Mouse (Mus musculus) heart, embryonic 15.5 days (tissue): Measurements from ENCODE around the gene Ugt1a5. TPM values are rescaled to one million over a fixed set of nuclear protein-coding genes. Genes with fewer than 3 reads are reported as not detected.

Source experiments
- ATAC-seq: fragments of 200-750 bp; cut with Nextera tagmentation; replicated peaks from 2 replicates; pipeline ENCODE4 v1.8.0; 2017; ENCODE audit warnings: low read depth, moderate TSS enrichment; ENCODE audit not compliant: insufficient number of reproducible peaks, insufficient read depth, low FRiP score
- H3K27ac ChIP-seq: fragments of 300-500 bp; sonication (generic); 2 replicates; pipeline ENCODE4 v1.5.1; 2015; ENCODE audit warnings: mild to moderate bottlenecking, inconsistent platforms
- H3K27me3 ChIP-seq: fragments of 300-500 bp; sonication (generic); 2 replicates; pipeline ENCODE4 v1.6.1; 2015; ENCODE audit warnings: inconsistent platforms
- H3K36me3 ChIP-seq: fragments of 300-500 bp; sonication (generic); 2 replicates; pipeline ENCODE4 v1.6.1; 2015; ENCODE audit warnings: mild to moderate bottlenecking, inconsistent platforms
- H3K4me1 ChIP-seq: fragments of 300-500 bp; sonication (generic); replicated peaks from 2 replicates; pipeline ENCODE4 v1.6.1; 2015; ENCODE audit warnings: inconsistent platforms
- H3K4me2 ChIP-seq: fragments of 300-500 bp; sonication (generic); 2 replicates; pipeline ENCODE4 v1.6.1; 2015; ENCODE audit warnings: inconsistent platforms, mild to moderate bottlenecking, moderate library complexity
- H3K4me3 ChIP-seq: fragments of 300-500 bp; sonication (generic); 2 replicates; pipeline ENCODE4 v1.5.1; 2015; ENCODE audit warnings: mild to moderate bottlenecking, inconsistent platforms
- H3K9ac ChIP-seq: fragments of 300-500 bp; sonication (generic); 2 replicates; pipeline ENCODE4 v1.6.1; 2015; ENCODE audit warnings: mild to moderate bottlenecking, inconsistent platforms
- H3K9me3 ChIP-seq: fragments of 300-500 bp; sonication (generic); replicated peaks from 2 replicates; pipeline ENCODE4 v1.6.1; 2016; ENCODE audit warnings: inconsistent platforms
- WGBS: fragments of 180-500 bp; shearing (Covaris S2); methylation state at CpG from one replicate; pipeline ENCODE4 v1.1.7; 2015; ENCODE audit warnings: mixed read lengths; 5-methylcytosine and 5-hydroxymethylcytosine counted together
- polyA plus RNA-seq: library from polyadenylated mRNA; unstranded; fragments of >200 nt; fragmentation: Nextera tagmentation; extraction: Ambion mirVana; gene quantifications from 2 replicates; pipeline ENCODE4 v1.2.1, GENCODE M21; 2015

Gene Ugt1a5
- polyA plus RNA-seq, 1 experiment from 2014 or later: not detected

DNA sequence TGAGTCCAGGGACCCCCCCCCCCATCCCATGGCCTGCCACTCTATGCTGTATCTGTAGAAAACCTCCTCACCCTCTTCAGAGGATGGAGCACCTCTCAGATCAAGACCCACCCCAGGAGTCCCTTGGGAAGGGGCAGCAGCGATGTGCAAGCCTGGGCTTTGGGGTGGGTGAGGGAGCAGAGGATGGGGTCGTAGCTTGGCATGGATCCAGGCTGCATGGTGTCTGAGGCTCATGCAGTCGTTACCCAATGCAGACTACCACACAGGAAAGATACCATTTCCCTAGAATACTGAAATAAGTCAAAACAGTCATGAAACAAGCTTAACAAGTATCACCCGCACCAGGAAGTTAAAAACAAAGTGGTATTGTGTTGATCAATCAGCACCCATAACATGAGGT is 82.8 kb downstream of the Ugt1a5 start:
- H3K4me1 ChIP-seq: no peaks in the 10 kb centered on the region
- no peak overlapping the region for H3K4me2 ChIP-seq
- H3K27me3 ChIP-seq: no peaks in the 10 kb centered on the region
- 56% methylated on average over 4 of the region's 4 CpGs for WGBS
- no peak overlapping the region for H3K4me3 ChIP-seq
- ATAC-seq: no peak
- no peak overlapping the region for H3K27ac ChIP-seq
- no peak overlapping the region for H3K9ac ChIP-seq
- H3K9me3 ChIP-seq: peaks cover 48% of the 10 kb centered on the region
- H3K36me3 ChIP-seq: no peaks in the 10 kb centered on the region

DNA sequence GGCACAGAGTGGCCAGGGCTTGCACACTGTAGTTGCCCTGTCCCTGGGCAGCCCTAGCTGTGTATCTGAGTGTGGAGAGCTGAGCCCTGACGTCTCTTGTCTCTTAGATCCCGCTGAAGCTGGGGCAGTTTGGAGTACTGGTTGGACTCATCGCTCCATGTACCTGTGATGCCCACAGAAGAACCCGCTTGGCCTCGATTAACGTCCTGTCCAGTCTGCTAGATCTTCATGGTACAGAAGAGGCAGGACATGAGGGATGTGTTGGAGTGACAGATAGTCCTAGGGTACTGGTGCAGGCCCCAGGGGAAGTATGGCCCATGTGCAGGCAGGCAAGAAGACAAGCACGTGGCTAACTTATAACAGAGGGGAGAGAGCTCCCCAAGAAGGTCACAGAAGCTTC is 83.8 kb downstream of the Ugt1a5 start:
- Histone ChIP-seq H3K4me1 (no peaks in the 10 kb centered on the region), H3K27ac (no peak overlapping the region), H3K4me3 (no peak overlapping the region), H3K9me3 (peaks cover 42% of the 10 kb centered on the region), H3K9ac (no peak overlapping the region), H3K36me3 (no peaks in the 10 kb centered on the region), H3K27me3 (no peaks in the 10 kb centered on the region), H3K4me2 (no peak overlapping the region)
- ATAC-seq: peak; percentile 0; the same call in 1 of the 2 replicates
- WGBS: 72% methylated on average over 7 of the region's 7 CpGs

GRCm38 (mm10) chr1:88250023-88250422 is 84.2 kb downstream of the Ugt1a5 start:
- no peak for ATAC-seq
- Histone ChIP-seq H3K4me2 (no peak overlapping the region), H3K4me1 (no peaks in the 10 kb centered on the region)

GRCm38 (mm10) chr1:88253106-88253505 is 87.3 kb downstream of the Ugt1a5 start:
- no peaks in the 10 kb centered on the region for H3K36me3 ChIP-seq
- WGBS: 66% methylated on average over 8 of the region's 8 CpGs
- ATAC-seq: no peak
- H3K27me3 ChIP-seq: no peaks in the 10 kb centered on the region
- no peaks in the 10 kb centered on the region for H3K4me1 ChIP-seq
- no peak overlapping the region for H3K9ac ChIP-seq
- H3K4me3 ChIP-seq: no peak overlapping the region
- no peak overlapping the region for H3K4me2 ChIP-seq
- H3K9me3 ChIP-seq: peaks cover 33% of the 10 kb centered on the region
- no peak overlapping the region for H3K27ac ChIP-seq

More at GRCm38 (mm10) chr1:88250023-88250422, 84.2 kb downstream of the Ugt1a5 start:
- 73% methylated on average over 5 of the region's 5 CpGs for WGBS
- Histone ChIP-seq H3K27me3 (no peaks in the 10 kb centered on the region), H3K9ac (no peak overlapping the region), H3K36me3 (no peaks in the 10 kb centered on the region), H3K4me3 (no peak overlapping the region), H3K9me3 (peaks cover 38% of the 10 kb centered on the region), H3K27ac (no peak overlapping the region)

GRCm38 (mm10) chr1:88253540-88253939 is 87.7 kb downstream of the Ugt1a5 start:
- Histone ChIP-seq H3K4me1 (no peaks in the 10 kb centered on the region), H3K9ac (no peak overlapping the region), H3K9me3 (peaks cover 33% of the 10 kb centered on the region), H3K36me3 (no peaks in the 10 kb centered on the region), H3K4me3 (no peak overlapping the region), H3K27me3 (no peaks in the 10 kb centered on the region), H3K27ac (no peak overlapping the region), H3K4me2 (no peak overlapping the region)
- ATAC-seq: no peak
- WGBS: 64% methylated on average over 6 of the region's 6 CpGs

DNA sequence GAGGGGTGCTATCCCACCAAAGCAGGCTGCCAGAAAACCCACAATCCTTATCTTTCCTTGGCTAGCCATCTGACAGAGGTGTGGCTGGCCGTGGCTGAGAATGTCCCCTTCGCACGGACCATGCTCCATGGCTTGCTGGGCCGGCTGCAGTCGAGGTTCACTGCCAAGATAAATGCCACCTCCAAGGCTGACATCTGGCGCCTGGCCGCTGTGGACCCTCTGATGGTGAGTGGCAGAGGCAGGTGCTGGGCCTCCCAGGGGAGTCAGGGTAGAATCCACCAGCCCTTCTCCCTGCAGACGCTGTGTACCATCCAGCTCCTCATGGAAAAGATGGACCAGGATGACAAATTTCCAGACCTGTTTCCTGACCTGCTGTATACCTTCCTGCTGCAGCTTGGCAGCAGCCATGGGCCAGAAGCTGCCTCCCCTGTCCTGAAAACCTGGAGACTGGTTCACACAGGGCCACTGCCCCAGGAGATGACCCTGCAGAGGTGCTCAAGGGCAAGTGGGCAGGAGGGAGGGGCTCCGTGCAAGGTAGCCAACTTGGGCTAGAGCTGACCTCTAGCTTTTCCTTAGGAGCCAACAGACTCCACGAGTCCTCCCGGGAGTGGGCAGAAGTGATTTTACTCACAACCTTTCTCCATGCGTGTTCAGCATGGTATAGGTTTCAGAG is 89.1 kb downstream of the Ugt1a5 start:
- WGBS: 80% methylated on average over 12 of the region's 12 CpGs
- no peak overlapping the region for H3K4me3 ChIP-seq
- H3K36me3 ChIP-seq: no peaks in the 10 kb centered on the region
- H3K27ac ChIP-seq: no peak overlapping the region
- peaks cover 10% of the 10 kb centered on the region for H3K4me1 ChIP-seq
- H3K27me3 ChIP-seq: no peaks in the 10 kb centered on the region
- ATAC-seq: no peak
- H3K4me2 ChIP-seq: no peak overlapping the region
- H3K9ac ChIP-seq: no peak overlapping the region
- peaks cover 22% of the 10 kb centered on the region for H3K9me3 ChIP-seq

DNA sequence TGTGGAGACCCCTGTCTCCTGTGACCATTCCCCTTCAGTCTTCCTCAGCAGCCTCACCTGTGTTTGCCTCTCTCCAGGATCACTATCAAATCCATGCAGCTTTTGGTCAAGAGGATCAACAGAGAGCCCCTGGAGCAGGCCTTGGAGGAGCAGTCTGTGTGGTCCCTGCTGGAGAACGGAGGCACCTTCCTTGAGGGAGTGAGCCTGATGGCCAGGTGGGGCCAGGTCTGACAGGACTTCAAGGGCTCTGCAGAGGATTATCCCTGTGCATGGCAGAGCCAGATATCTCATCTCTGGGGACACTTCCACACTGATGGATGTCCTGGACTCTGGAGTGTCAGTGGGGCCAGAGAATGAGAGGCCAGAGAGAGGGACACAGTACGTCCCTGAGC is 89.7 kb downstream of the Ugt1a5 start:
- Histone ChIP-seq H3K4me2 (no peak overlapping the region), H3K9me3 (peaks cover 16% of the 10 kb centered on the region), H3K27me3 (no peaks in the 10 kb centered on the region), H3K36me3 (no peaks in the 10 kb centered on the region), H3K4me3 (no peak overlapping the region), H3K4me1 (peaks cover 14% of the 10 kb centered on the region), H3K9ac (no peak overlapping the region), H3K27ac (no peak overlapping the region)
- WGBS: 55% methylated on average over 2 of the region's 2 CpGs
- ATAC-seq: 0 out of 2 replicates have a peak, but pooled peaks have one; percentile 3

GRCm38 (mm10) chr1:88255989-88256754 is 90.4 kb downstream of the Ugt1a5 start:
- Histone ChIP-seq H3K4me2 (no peak overlapping the region), H3K36me3 (0 out of 2 replicates have a peak, but pooled peaks cover 7% of the 10 kb centered on the region), H3K9me3 (peaks cover 9% of the 10 kb centered on the region; the same call in 1 of the 2 replicates), H3K4me1 (peaks cover 14% of the 10 kb centered on the region), H3K4me3 (no peak overlapping the region), H3K9ac (no peak overlapping the region), H3K27ac (no peak overlapping the region), H3K27me3 (no peaks in the 10 kb centered on the region)
- WGBS: 74% methylated on average over 13 of the region's 13 CpGs
- no peak; the same call in 1 of the 2 replicates for ATAC-seq

- Histone ChIP-seq H3K27ac (no peak overlapping the region), H3K36me3 (0 out of 2 replicates have a peak, but pooled peaks cover 12% of the 10 kb centered on the region), H3K9me3 (peaks cover 6% of the 10 kb centered on the region; the same call in 1 of the 2 replicates), H3K4me2 (no peak overlapping the region), H3K4me3 (no peak overlapping the region), H3K9ac (no peak overlapping the region), H3K4me1 (peaks cover 16% of the 10 kb centered on the region), H3K27me3 (no peaks in the 10 kb centered on the region)
- no peak for ATAC-seq
- 71% methylated on average over 10 of the region's 10 CpGs for WGBS
These were observed 91.3 kb downstream of the Ugt1a5 start for GRCm38 (mm10) chr1:88256886-88257663.

DNA sequence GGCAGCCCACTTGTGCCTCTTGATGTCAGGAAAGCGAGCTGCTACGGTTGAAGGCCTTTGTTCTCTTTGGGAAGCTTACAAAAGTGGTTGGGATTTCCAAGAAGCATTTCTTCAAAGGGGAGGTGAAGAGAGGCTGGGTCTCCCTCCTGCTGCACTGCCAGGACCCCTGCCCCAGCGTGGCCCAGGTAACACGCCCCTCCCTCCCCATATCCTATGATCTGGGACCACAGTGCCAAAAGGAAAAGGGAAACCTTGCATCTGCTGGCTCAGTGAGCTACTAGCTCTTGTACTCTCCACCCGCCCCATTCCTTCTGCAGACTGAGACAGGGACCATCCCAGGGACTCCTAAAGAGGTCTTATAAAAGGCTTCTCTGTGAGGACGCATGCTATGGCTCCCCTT is 91.9 kb downstream of the Ugt1a5 start:
- Histone ChIP-seq H3K4me1 (peaks cover 22% of the 10 kb centered on the region), H3K27ac (no peak overlapping the region), H3K9ac (no peak overlapping the region), H3K27me3 (no peaks in the 10 kb centered on the region), H3K4me3 (no peak overlapping the region), H3K36me3 (peaks cover 18% of the 10 kb centered on the region), H3K4me2 (no peak overlapping the region), H3K9me3 (0 out of 2 replicates have a peak, but pooled peaks cover 3% of the 10 kb centered on the region)
- 74% methylated on average over 6 of the region's 6 CpGs for WGBS
- ATAC-seq: no peak

- Histone ChIP-seq H3K4me1 (peaks cover 23% of the 10 kb centered on the region), H3K27ac (no peak overlapping the region), H3K9me3 (0 out of 2 replicates have a peak, but pooled peaks cover 3% of the 10 kb centered on the region), H3K4me2 (no peak overlapping the region), H3K36me3 (peaks cover 24% of the 10 kb centered on the region), H3K4me3 (no peak overlapping the region), H3K27me3 (no peaks in the 10 kb centered on the region), H3K9ac (no peak overlapping the region)
- no peak for ATAC-seq
- 63% methylated on average over 6 of the region's 6 CpGs for whole genome bisulfite sequencing
These were observed 92.5 kb downstream of the Ugt1a5 start for GRCm38 (mm10) chr1:88258361-88258760.
